Mouse (Mus musculus): ENCODE results near the gene Olfml3.

The Olfml3 gene

DNA sequence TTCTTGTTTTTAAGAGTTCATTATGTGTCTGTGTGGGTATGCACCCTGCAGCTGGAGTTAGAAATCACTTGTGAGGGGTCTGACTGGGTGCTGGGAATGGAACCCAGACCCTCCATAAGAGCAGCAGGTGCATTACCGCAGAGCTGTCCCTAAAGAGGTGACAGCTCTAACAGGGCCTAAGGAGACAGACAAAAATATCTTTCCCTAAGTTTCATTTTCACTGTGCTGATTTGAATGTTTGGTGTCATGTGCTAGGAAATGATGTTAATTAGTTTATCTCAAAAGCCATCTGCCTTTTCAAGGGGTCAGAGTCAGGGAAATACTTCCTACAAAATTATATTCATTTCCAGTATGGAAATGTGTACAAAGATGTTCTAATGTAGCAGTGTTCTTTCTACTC, 1.5 kb upstream of the Olfml3 start, which contains the start of gene Gm10964:
TSS of gene Gm10964 (plus strand) at position 38 of the 400 bp plus-strand sequence.
- DNase-seq (ENCODE audit: low spot score), result no peak

DNA sequence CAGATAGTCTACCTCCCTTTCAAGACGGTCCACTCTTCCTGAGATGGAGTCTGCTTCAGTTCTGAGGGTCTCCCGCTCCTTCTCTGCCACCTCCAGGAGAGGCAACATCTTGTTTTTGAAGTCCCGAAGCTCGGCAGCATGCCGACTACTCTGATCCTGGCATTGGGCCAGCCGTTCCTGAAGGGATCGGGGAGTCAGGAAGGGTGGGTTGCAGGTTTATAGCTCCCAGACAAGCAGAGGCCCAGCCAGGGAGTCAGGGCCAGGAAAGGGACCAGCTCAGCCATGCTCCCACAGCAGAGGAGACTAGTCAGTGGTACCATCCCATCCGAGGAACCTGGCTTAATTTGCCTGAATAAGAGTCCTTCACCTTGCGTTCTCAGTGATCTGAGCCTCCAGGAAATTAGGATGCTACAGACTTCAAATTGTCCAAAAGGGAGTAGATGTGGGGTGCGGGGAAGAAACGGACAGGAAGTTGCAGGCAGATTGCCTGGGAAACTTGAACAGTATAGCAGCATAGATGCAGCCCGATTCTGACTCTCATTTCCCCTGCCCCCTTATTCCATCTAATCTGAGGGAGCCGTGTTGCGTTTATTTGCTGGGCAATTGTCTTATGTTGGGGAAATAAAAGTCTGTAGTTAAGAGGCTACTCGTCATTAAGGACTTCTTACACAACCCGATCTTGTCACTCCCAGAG, 593 bp downstream of the Olfml3 start:
- peak; percentile 30 for DNase-seq (ENCODE audit: low spot score)

DNA sequence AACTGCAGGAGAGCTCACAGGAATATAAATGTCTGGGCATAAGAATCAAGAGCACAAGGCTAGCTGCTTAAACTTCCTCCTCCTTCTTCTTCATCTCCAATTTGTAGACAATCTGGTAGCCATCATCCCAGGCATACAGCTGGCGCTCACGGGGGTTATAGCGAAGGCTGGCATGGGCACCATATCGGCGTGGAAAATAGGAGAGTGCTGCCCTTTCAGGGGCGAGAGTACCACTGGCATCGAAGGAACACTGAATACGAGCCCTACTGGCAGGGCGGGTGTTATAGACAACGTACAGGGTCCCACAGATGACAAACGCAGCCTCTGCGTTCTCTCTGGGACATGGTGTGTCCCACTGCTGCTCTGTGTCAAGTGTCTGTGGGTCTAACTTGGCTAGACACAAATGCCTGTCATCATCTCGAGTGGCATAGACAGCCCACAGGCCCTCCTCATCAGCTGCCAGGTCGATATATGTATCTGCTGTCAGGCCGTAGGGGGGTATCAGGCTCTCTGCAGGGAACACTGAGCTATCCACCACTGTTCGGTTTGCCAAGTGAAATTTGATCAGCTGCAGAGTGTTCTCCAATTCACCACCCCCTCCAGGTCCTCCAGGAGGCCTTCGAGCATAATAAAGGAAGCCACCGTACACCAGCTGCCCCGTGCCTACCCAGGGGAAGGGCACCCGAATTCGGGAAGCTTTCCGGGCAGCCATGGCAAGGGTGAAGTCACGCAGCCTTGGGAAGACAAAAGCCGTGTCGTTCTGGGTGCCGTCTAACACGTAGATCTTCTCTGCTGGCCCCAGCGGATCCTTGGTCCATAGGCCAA, 1.8 kb downstream of the Olfml3 start:
- no peak for DNase-seq (ENCODE audit: low spot score)

DNA sequence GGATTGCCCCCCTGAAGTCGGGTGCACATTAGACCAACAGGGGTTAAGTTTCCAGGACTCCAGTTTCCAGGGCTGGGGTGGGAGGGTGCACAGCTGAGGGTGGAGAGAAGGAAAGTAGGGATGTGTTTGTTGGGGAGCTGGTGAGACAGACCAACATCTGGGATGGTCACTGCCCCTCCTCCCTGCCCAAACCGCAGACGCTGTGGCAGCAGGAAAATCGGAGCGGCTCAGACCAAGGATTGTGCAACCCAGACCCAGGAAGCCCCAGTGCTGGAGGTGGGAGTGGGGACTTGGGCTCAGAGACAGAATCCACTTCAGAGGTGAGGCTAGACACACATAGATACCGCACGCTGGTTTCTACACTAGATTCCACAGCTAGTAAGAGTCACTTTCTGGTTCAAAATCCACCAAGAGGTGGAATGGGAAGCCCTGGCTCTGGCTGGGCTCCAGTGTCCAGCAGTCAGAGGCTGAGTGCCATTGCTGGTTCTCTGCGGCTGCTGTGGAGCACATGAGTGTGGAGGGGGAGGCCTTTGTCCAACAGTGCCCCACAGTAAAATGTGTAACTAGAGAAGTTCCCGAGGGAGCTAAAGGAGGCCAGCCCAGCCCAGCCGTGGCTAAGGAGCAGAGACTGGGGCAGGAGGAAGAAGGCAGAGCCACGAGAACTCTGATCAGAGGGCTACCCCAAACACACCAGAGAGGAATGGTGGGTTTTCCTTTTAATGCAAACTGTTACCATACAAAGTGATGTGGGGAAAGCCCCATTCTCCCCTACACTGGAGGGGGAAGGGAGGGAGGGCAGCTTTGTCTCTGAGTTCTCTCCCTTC, 2.9 kb downstream of the Olfml3 start:
- peak; percentile 29 for DNase-seq (ENCODE audit: low spot score)

DNA sequence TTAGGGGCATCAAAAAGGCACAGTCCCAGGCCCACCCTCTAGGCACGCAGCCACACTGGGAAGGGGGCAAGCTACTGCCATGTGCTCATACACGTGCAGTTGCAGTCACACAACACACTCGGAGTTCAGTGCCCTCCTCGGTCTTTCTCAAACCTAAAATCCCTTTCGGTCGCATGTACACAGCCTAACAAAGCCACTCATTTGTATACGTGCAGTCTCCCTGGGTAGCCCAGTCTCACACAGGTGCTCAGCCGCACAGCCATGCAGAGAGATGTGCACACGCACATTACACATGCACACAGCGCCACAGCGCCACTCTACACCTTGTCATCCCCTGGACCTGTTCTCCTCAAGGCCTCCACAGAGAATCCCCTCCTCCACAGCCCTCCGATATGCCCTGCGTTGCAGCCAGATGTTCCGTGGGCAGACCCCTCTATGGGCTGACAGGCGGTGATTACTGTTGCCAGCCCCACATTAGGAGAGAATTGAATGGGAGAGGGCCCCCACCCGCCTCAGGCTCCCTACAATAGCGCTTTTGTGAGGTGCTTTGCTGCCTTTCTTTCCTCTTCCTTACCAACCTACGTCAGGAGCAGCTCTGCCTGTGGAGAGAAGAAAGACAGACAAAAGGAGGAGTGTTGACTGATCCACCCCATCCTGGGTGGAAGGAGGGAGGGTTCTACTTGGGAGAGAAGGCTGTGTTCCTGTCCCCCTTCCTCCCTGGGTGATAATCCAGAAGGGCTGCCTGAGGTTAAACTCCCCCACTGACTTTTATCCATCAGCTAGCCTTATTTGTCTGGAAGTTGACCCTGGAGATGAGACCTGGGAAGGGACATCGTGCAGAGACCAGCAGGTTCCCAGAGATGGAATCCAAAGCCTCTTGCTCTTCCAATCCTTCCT, 3.8 kb downstream of the Olfml3 start:
- peak; percentile 17 for DNase-seq (ENCODE audit: low spot score)

DNA sequence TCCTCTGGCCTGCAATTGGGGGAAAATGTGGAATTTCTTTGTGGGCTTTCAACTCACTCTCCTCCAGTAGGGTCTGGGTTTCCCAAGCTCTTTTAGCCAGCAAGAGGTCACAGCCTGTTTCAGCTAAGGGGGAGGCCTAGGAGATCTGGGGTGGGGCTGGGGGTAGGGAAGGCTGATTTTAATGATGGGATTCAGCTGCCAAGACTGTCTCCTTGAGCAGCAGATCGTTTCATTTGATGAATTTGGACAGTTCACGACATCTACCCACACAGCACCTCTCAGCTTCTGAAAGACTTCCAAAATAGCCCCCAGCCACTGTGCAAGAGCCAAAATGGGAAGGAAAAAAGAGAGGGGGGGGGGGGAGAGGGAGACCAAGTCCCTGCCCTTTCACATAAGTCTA, 4.6 kb downstream of the Olfml3 start:
- DNase-seq (ENCODE audit: low spot score), result no peak

DNA sequence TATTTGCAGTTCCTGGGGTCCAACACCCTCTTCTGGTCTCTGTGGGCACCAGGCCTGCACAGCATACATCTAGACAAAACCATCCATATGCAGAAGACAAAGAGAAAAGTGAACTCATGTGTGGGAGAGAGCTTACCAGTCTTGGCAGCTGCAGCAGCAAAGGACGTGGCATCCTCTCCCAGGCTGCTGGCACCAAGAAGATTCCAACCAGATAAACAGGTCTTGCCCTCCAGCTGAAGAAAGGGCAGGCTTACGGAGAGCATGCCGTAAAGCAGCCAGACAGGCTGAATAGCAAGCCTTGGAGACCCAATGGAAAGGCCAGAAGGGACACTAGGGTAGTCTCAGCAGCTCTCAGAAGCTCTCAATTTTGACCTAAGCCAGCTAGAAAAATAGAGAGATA, 5.7 kb downstream of the Olfml3 start:
- DNase-seq (ENCODE audit: low spot score), result no peak

DNA sequence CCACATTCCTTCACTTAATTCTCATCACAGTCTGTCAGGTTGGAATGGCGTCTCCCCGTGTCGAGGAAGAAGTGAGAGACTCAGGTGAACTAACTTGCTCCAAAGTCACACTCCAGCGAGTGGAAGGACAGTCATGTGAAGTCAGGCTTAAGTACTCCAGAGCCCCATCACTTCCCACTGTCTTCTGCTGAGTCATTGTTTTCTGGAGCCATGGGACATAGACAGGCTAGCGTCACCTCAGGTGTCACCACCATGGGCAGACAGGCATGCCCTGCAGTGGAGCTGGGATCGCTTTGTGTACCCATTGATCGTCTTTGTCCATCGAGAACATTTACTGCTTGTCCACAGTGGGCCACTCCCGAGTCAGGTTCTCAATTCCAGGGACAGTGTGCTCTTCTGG, 8.0 kb downstream of the Olfml3 start:
- DNase-seq (ENCODE audit: low spot score), result no peak

DNA sequence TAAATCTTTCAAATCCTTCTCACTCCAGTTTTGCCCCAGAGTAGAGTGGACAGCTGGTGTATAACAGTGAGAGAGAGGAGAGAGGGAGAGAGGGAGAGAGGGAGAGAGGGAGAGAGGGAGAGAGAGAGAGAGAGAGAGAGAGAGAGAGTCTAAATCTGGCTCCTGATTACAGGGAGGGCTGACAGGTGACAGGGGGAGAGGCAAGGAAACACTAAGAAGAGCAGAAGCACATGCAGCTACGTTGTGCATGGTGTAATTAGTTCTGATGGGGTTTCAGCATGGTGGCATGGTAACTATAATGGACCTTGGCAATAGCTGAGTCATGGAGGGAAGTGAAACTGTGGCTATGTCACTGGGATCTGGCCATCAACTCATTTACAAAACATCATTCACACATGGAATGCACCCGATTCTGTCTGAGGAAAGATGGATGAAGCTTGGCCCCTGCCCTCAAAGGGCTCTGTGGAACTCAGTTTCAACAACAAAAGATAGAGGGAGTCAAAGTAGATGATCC, 9.9 kb downstream of the Olfml3 start:
- no peak for DNase-seq (ENCODE audit: low spot score)

DNA sequence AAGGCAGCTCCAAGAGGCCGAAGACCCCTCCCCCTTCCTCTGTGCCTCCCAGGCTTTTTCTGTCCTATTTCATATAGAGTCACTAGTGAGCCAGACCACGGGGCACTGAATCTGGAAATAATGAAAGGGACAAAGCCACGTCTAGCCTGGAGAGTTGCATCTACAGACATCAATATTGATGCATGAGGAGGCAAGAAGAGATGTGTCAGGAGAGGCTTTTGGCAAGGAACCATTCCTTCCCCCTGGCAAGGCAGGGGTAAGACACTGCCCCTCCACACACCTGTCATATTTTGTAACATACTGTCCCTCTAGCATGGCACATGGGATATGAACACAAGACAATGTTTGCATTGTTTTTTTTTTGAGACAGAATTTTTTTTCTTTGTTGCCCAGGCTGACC, 11.2 kb downstream of the Olfml3 start:
- DNase-seq (ENCODE audit: low spot score), result no peak

DNA sequence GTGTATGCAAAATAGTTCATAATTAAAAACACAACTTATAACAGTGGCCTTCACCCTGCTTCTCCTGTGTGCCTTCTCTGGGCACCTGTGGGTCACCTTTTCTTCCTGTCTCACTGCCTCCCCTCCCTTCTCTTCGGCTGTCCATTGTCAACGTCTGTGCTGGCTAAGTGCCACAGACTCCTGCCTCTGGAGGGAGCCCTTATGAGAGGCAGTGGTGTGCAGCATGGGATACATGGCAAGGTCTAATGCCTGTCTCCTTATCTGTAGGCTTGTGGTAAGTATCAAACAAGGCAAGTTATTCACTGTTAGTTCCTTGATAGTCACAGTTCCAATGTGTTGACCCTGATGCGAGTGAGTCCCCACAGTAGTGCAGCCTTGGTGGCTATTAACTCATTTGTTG, 13.7 kb downstream of the Olfml3 start:
- no peak for DNase-seq (ENCODE audit: low spot score)

DNA sequence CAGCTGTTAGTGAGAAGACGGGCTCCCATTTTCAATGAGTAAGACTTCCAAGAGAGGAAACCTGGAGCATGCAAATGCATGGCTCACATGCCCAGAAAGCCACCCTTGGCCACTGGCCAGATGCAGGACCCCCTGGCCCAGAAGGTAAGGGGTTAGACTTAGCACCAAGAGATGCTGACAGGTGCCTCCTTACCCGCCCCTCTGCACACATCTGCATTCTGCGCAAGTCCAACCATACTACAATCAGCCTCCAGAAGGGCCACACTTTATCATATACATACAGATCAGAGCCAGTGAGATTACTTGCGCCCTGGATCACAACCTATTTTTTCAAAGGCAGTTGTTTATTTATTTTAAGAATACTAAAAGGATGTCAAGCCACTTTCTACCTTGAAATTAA, 19.1 kb downstream of the Olfml3 start:
- no peak for DNase-seq (ENCODE audit: low spot score)

DNA sequence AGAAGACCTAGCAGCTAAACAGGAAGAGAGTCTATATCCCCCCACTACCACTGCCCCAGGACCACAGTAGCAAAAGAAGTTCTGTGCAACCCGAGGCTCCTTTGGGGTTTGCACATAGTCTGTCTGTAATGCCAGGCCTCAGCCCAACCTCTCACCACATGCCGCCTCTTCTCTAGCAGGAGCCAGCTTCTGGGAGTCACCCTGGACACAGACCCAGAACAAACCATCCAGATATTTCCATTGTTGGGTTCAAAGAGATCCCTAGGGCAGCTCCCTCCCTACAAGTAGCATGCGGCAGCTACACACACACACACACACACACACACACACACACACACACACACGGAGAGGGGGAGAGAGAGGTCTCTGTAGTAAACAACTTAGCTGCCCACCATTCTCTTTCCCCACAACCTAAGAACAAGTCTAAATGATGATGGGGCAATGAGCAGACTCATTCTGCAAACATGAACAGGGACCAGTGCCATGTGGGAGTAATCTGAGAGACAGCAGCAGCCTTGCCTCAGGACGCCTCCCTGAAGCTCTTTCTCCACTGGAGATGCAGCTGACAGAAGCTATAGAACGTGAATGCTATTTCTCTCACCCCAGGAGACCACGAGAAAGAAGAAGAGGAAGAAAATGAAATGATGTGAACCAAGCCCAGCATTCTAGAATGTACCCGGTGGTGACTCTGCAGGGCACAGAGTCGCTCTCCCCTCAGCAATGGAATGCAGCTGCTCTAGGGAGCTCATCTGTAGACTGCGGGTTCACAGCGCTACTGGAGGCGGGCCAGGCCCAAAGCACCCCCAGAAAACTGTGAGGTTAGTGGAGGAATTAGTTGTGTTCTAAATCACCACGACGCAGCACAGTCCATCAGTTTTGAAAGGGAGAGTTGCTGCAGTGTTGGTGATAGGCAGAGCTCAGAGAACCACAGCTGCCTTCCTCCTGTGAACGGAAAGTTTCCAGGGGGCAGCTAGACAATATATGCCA, 20.7 kb downstream of the Olfml3 start:
- DNase-seq (ENCODE audit: low spot score), result no peak

DNA sequence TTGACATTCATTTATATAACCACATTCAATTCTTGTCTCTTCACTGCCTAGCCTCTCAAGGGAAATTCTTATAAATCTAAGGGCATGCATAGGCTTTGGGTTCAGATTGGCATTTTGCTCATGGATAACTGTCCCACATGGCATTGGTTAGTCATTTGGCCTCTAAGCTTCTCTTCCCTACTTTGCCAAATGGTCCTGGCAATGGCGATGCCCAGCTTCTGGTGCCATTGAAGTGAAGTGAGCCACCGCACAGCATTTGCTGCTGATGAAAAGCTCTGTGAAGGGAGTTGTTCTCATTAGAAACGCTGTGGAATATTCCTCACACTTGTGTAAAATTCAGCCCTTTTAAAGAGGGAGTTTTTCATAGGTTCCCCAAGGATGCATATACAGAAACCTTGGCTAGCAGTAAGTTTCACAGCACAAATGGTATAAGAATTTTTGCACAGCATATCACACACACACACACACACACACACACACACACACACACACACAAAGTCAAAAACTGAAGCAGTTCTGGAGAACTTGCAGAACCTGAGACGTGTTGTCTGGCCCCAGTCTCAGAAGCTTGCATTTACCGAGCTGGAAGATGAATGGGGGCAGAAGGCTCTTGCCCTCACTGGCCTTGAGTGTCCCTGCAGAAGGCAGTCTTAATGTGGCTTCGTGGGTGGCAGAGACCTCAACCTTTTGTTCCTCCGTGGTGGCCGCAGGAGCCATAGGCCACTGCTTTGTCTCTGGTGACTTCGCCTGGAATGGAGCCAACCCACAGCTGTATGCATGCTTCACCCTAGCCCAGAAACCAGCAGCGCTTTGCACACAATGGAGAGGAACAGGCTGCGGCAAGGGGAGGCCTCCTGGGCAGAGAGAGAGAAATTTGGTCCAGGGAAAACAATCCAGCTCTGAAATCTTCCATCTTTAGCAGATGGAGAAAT, 21.8 kb downstream of the Olfml3 start:
- DNase-seq (ENCODE audit: low spot score), result peak; percentile 16

DNA sequence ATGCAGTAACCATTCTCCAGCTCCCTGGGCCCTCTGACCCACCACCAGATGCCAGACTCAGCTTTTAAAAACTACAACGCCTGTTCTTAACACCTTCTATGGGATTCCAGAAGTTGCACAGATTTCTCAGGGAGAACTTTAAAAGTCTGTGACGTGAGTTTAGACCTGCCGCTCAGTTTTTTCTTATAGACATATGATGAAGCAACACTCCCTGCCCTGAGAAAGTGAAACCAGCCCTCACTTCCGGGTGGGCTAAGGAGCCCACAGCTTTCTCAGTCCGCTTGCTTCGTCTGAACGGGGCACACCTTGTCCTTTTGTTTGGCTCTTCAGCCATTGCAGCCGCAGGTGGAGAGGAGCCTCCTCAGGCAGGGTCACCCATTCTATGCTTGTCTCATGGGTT, 22.9 kb downstream of the Olfml3 start:
- DNase-seq (ENCODE audit: low spot score), result no peak

DNA sequence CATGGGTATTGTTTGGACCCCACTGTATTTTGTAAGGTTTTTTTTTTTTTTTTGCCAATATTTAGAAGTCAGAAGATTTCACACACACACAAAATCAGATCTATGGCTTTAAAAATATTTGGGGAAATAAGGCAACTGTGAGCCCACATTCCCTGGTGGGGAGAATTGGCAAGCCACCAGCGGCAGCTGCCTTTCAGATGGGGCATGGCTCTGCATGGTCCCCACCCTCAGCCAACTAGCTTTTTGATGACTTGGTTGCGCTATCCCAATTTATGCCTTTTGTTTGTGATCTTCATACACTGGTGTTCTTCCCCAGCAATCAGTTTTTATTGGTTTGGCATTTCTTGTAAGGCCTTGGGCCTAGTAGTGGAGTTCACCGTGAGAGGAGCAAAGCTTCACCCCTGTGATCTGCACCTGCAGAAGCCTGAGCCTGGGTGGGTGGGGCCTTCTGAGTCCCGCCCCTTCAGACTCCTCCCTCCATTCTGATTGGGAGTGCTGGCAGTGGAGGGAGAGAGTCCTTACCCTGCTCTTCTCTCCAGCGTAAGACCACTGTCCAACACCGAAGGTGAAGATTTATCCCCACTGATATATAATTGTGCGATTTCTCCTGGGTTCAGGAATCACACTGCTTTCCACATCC, 23.4 kb downstream of the Olfml3 start:
- no peak for DNase-seq (ENCODE audit: low spot score)

DNA sequence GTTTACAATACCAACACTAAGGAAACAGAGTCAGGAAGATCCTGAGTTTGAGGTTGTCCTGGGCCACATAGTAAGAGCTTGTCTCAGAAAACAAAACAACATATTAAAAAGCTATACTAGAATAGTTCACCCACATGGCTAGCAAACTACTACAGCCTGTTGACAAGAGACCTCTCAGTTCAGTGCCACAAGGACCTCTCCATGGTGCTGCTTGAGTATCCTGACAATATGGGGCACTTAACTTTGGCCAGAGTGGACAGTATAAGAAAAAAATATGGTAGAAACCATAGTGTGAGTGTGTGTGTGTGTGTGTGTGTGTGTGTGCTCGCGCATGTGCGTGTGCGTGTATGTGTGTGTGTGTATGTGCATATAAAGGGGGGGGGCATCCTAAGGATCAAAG, 25.6 kb downstream of the Olfml3 start:
- DNase-seq (ENCODE audit: low spot score), result no peak

DNA sequence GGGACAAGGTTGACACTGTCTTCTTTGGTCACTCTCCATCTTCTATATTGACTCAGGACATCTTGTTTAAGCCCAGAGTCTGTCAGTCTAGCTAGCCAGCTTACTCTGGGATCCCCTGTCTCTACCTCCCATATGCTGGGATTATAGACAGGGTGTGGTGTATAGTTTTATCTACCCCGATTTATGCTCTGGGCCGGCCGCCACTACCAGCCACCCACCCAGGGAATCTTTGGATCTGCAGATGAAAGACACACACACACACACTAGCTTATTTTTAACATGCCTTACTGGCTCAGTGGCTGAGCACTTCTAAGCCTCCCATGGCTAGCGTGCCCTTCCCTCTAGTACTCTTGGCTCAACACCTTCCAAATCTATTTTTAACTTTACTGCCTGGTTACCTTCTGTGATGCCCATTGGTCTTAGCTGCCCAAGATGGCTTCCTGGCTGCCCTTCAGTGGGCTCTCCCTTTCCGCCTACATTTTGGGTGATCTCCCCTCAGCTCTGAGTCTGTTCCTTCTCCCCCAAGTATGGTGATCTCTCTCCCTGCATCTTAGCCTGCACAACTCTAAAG, 28.2 kb downstream of the Olfml3 start:
- DNase-seq (ENCODE audit: low spot score), result no peak
